ENCODE assay signal across 26 mouse cellular contexts in the genomic region with DNA sequence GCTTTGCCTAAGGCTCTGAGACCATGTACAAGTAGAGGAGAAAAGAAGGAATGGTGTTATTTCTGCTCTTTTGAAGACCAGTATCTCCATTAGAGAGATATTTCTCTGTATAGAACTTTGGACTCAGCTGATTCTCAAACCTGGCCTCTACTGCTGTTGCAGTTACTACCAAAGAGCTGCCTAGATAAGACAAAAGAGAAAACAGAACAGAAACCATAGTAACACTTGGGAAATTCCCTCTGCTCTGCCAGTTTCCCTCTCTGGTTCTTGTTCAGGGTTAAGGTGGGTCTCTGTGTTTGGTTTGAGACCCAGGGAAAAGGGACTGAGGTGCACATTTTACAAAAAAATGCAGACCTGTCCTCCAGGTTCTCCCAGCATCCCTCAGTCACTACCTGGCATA. TPM values are rescaled to one million over a fixed set of nuclear protein-coding genes. Genes with fewer than 3 reads are reported as not detected.
"Had no signal": no experiment of that assay in that cellular context is flagged by ENCODE, and none has a peak within 500 bp of the region (broad histone marks: within the 10 kb centered on the region; RNA-seq: fewer than 3 reads in every experiment).

No protein-coding gene starts in this region.

- H3K27ac ChIP-seq: gastrocnemius, adult 2 months; heart, embryonic 10.5 days; hindbrain, embryonic 13.5 days; hindbrain, embryonic 15.5 days; hindbrain, postnatal 0 days; kidney, embryonic 15.5 days; kidney, postnatal 0 days; left cerebral cortex, adult 2 months; limb, embryonic 10.5 days; limb, embryonic 12.5 days; liver, embryonic 13.5 days; liver, embryonic 15.5 days had no signal

- DNase-seq: gastrocnemius, adult 2 months; gastrocnemius, postnatal 10 days; gastrocnemius, postnatal 25 days; heart, adult 18-20 months; heart, postnatal 10 days; heart, postnatal 36 days; kidney, adult 18-20 months; kidney, adult 9 months; kidney, postnatal 14 days; kidney, postnatal 36 days; liver; liver, embryonic 13.5 days had no signal

- H3K4me3 ChIP-seq: gastrocnemius, adult 2 months; heart, embryonic 10.5 days; heart, embryonic 12.5 days; hindbrain, embryonic 13.5 days; hindbrain, embryonic 15.5 days; kidney, embryonic 15.5 days; left cerebral cortex, adult 2 months; limb, embryonic 10.5 days; limb, embryonic 12.5 days; liver, embryonic 13.5 days; liver, embryonic 15.5 days had no signal

- H3K27me3 ChIP-seq: hindbrain, embryonic 13.5 days; hindbrain, embryonic 15.5 days; kidney, embryonic 15.5 days; limb, embryonic 12.5 days; liver, embryonic 13.5 days; liver, embryonic 15.5 days had no signal

- H3K4me2 ChIP-seq: heart, embryonic 12.5 days; hindbrain, embryonic 13.5 days; hindbrain, embryonic 15.5 days; kidney, embryonic 15.5 days; limb, embryonic 12.5 days; liver, embryonic 11.5 days; liver, embryonic 13.5 days; liver, embryonic 15.5 days had no signal

- ATAC-seq: hindbrain, postnatal 0 days had no signal

- H3K9me3 ChIP-seq: heart, embryonic 10.5 days; heart, embryonic 12.5 days; hindbrain, embryonic 13.5 days; hindbrain, embryonic 15.5 days; kidney, embryonic 15.5 days; limb, embryonic 10.5 days; limb, embryonic 12.5 days; liver, embryonic 13.5 days; liver, embryonic 15.5 days had no signal

- H3K9ac ChIP-seq: heart, embryonic 12.5 days; hindbrain, embryonic 13.5 days; hindbrain, embryonic 15.5 days; kidney, embryonic 15.5 days; limb, embryonic 12.5 days; liver, embryonic 13.5 days; liver, embryonic 15.5 days had no signal

- H3K36me3 ChIP-seq: heart, embryonic 10.5 days; heart, embryonic 12.5 days; hindbrain, embryonic 13.5 days; hindbrain, embryonic 15.5 days; kidney, embryonic 15.5 days; limb, embryonic 10.5 days; limb, embryonic 12.5 days; liver, embryonic 13.5 days; liver, embryonic 15.5 days had no signal

- H3K4me1 ChIP-seq: hindbrain, embryonic 13.5 days; hindbrain, embryonic 15.5 days had no signal

RNA-seq across cellular contexts. Expression of a gene that starts 58.3 kb away (rescaled TPM):
- total RNA-seq: granulocyte monocyte progenitor cell, adult 5-6 weeks; heart, postnatal 36 days; hematopoietic stem cell, adult 5-6 weeks had no signal
